In the genomic region with DNA sequence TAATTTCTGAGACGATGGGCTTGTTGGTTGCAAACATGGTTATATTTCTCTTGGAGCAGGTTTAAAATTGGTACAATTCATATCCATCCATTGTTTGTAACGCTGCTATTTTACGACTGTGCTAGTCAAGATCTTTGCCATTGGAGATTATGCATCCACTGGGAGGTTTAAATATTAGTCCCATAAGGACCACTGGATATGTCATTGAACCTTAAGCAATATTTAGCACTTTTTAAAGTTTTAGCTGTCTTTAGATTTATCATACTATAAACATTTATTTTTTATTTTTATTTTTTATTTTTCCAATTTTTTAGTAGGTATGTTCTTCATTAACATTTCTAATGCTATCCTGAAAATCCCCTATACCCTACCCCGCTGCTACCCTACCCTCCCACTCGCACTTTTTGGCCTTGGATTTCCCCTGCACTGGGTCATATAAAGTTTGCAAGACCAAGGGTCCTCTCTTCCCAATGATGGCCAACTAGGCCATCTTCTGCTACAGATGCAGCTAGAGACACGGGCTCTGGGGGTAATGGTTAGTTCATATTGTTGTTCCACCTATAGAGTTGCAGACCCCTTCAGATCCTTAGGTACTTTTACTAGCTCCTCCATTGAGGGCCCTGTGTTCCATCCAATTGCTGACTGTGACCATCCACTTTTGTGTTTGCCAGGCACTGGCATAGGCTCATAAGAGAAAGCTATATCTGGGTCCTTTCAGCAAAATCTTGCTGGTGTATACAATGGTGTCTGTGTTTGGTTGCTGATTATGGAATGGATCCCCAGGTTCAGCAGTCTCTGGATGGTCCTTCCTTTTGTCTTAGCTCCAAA, we compare ENCODE assay signal across 15 mouse cellular contexts. TPM values are rescaled to one million over a fixed set of nuclear protein-coding genes. Genes with fewer than 3 reads are reported as not detected.
DNase-seq lines count a peak whose midpoint lies in the region; ATAC-seq lines count a peak whose summit lies in the region.
"Not testable (repeated sequence)": the region's sequence is repeated elsewhere in the genome, so short reads cannot be mapped to it uniquely, and the experiment has no call there.
"Had no signal": no experiment of that assay in that cellular context is flagged by ENCODE, and none has a peak within 500 bp of the region (broad histone marks: within the 10 kb centered on the region; RNA-seq: fewer than 3 reads in every experiment).

No protein-coding gene starts in this region.

- 65% methylated on average over 6 of the region's 6 CpGs for WGBS in embryonic facial prominence, embryonic 12.5 days
- 64% methylated on average over 6 of the region's 6 CpGs for WGBS in limb, embryonic 15.5 days
- WGBS in neural tube, embryonic 12.5 days = 67% methylated on average over 6 of the region's 6 CpGs

- not testable (repeated sequence) for H3K9ac ChIP-seq in embryonic facial prominence, embryonic 12.5 days; limb, embryonic 15.5 days; neural tube, embryonic 12.5 days

- not testable (repeated sequence) for H3K27me3 ChIP-seq in embryonic facial prominence, embryonic 12.5 days; limb, embryonic 15.5 days; neural tube, embryonic 12.5 days (replicated peaks)

- H3K4me3 ChIP-seq in embryonic facial prominence, embryonic 12.5 days; limb, embryonic 15.5 days; neural tube, embryonic 12.5 days: not testable (repeated sequence)

- ATAC-seq in embryonic facial prominence, embryonic 12.5 days (ENCODE audit: insufficient number of reproducible peaks, insufficient read depth, low FRiP score, low TSS enrichment) = peak; percentile 79
- ATAC-seq in limb, embryonic 15.5 days (ENCODE audit: insufficient number of reproducible peaks, low FRiP score, low TSS enrichment, low read depth) = peak; percentile 59
- ATAC-seq in neural tube, embryonic 12.5 days (ENCODE audit: low FRiP score, low read depth) = peak; percentile 59

- H3K9me3 ChIP-seq in embryonic facial prominence, embryonic 12.5 days = peaks cover 56% of the 10 kb centered on the region
- H3K9me3 ChIP-seq in limb, embryonic 15.5 days = peaks cover 52% of the 10 kb centered on the region
- peaks cover 58% of the 10 kb centered on the region for H3K9me3 ChIP-seq in neural tube, embryonic 12.5 days

- not testable (repeated sequence) for H3K27ac ChIP-seq in embryonic facial prominence, embryonic 12.5 days; limb, embryonic 15.5 days; neural tube, embryonic 12.5 days

- intact Hi-C loops in gastrocnemius, postnatal 14 days (cut with DNase I; ENCODE audit: low total_unique reads) = not testable (repeated sequence)

- not testable (repeated sequence) for H3K4me1 ChIP-seq in embryonic facial prominence, embryonic 12.5 days; limb, embryonic 15.5 days; neural tube, embryonic 12.5 days

- not testable (repeated sequence) for H3K4me2 ChIP-seq in embryonic facial prominence, embryonic 12.5 days (replicated peaks); limb, embryonic 15.5 days; neural tube, embryonic 12.5 days (replicated peaks)

- peak; percentile 16 for DNase-seq in gastrocnemius, postnatal 14 days
- peak; percentile 25 for DNase-seq in heart, postnatal 4 days
- peak; percentile 9 for DNase-seq in kidney, adult 11 months
- DNase-seq in lung, postnatal 4 days = peak; percentile 35 to 40
- DNase-seq in thymus, postnatal 14 days = peak; percentile 23

- H3K36me3 ChIP-seq in embryonic facial prominence, embryonic 12.5 days; limb, embryonic 15.5 days; neural tube, embryonic 12.5 days: not testable (repeated sequence)

RNA-seq across cellular contexts. Expression of a gene that starts 24.5 kb away (rescaled TPM):
- polyA plus RNA-seq in embryonic facial prominence, embryonic 12.5 days (2016; fragmentation: Nextera tagmentation; extraction: Ambion mirVana) = not detected in 2 replicates
- total RNA-seq in gastrocnemius, postnatal 14 days (2021) = not detected
- under 1 TPM; 0.31 to 0.34 TPM for total RNA-seq in heart, postnatal 4 days (2021)
- 0.14 TPM in 1 of 2 replicates, not detected in the other for polyA plus RNA-seq in limb, embryonic 15.5 days (2015; fragmentation: Nextera tagmentation; extraction: Ambion mirVana)
- polyA plus RNA-seq in neural tube, embryonic 12.5 days (2016; fragmentation: Nextera tagmentation; extraction: Ambion mirVana) = 0.28 TPM in 1 of 2 replicates, not detected in the other
- total RNA-seq: gastrocnemius, postnatal 36 days; left cerebral cortex, adult 2 months had no signal
- polyA plus RNA-seq: forebrain, embryonic 14.5 days; hindbrain, embryonic 10.5 days; lung, postnatal 0 days; thymus, adult 2 months had no signal

RNA-seq across cellular contexts. Expression of a gene that starts 31.1 kb away (rescaled TPM):
- 0.13 TPM in 1 of 2 replicates, not detected in the other for polyA plus RNA-seq in embryonic facial prominence, embryonic 12.5 days (2016; fragmentation: Nextera tagmentation; extraction: Ambion mirVana)
- total RNA-seq in gastrocnemius, postnatal 14 days (2021) = not detected
- total RNA-seq in heart, postnatal 4 days (2021) = under 1 TPM in 1 of 2 experiments, not detected in 1; 0.12 TPM
- polyA plus RNA-seq in limb, embryonic 15.5 days (2015; fragmentation: Nextera tagmentation; extraction: Ambion mirVana) = 0.22 TPM in 1 of 2 replicates, not detected in the other
- 0.08 and 0.09 TPM in 2 replicates for polyA plus RNA-seq in neural tube, embryonic 12.5 days (2016; fragmentation: Nextera tagmentation; extraction: Ambion mirVana)
- total RNA-seq: common myeloid progenitor, adult 5-6 weeks; gastrocnemius, postnatal 36 days had no signal
- polyA plus RNA-seq: forebrain, embryonic 14.5 days; hindbrain, embryonic 10.5 days; lung, postnatal 0 days; thymus, adult 2 months had no signal
